Mouse (Mus musculus) leukemia stem cell, adult 10-12 weeks (primary cell): ENCODE results near the gene Fam174b. TPM values are rescaled to one million over a fixed set of nuclear protein-coding genes. Genes with fewer than 3 reads are reported as not detected.

Experiments used
- polyA plus RNA-seq: library from polyadenylated mRNA; stranded (reverse); fragments of >175 nt; gene quantifications from 2 replicates; pipeline ENCODE4 v1.2.3, GENCODE M21; 2012; ENCODE audit warnings: low replicate concordance

Gene Fam174b
- polyA plus RNA-seq = 0.39 and 0.88 TPM in 2 replicates

GRCm38 (mm10) chr7:73740111-73741035 is at the start of gene Fam174b:
Fam174b (plus strand) TSS chr7:73740302.

Other genes with a start within 250 kb of the Fam174b start
- 16.9 and 26.5 TPM in 2 replicates for gene Chd2, start 198.5 kb upstream of the Fam174b start, polyA plus RNA-seq